Mouse (Mus musculus) lung, postnatal 0 days (tissue): ENCODE measurements at regions not wholly inside any gene's neighbourhood (a gene's known extent, or its start where the extent isn't known, plus 50 kb on each side); places are given as distances from the start of the nearest gene placed in this dataset.

Source experiments
- ATAC-seq: fragments of 200-750 bp; cut with Nextera tagmentation; 2 replicates; pipeline ENCODE4 v1.8.0; 2017; ENCODE audit warnings: moderate library complexity
- DNase-seq: peaks from one replicate; pipeline ENCODE4 v3.0.0-alpha.2; 2016; ENCODE audit warnings: low spot score
- H3K27ac ChIP-seq: fragments of 300-500 bp; sonication (generic); 2 replicates; pipeline ENCODE4 v1.5.1; 2014; ENCODE audit warnings: antibody characterized with exemption, mild to moderate bottlenecking, low read length, mixed read lengths
- H3K27me3 ChIP-seq: fragments of 300-500 bp; sonication (generic); replicated peaks from 2 replicates; pipeline ENCODE4 v1.6.1; 2014; ENCODE audit warnings: low read length, mixed read lengths; ENCODE audit not compliant: insufficient read depth
- H3K36me3 ChIP-seq: fragments of 300-500 bp; sonication (generic); 2 replicates; pipeline ENCODE4 v1.6.1; 2014; ENCODE audit warnings: low read length, mixed read lengths; ENCODE audit not compliant: insufficient read depth
- H3K4me1 ChIP-seq: fragments of 300-500 bp; sonication (generic); 2 replicates; pipeline ENCODE4 v1.6.1; 2014; ENCODE audit warnings: antibody characterized with exemption, low read depth, low read length, mixed read lengths; ENCODE audit not compliant: insufficient read depth
- H3K4me2 ChIP-seq: fragments of 300-500 bp; sonication (generic); replicated peaks from 2 replicates; pipeline ENCODE4 v1.6.1; 2014; ENCODE audit warnings: low read depth, mild to moderate bottlenecking, low read length, moderate library complexity, mixed read lengths
- H3K4me3 ChIP-seq: fragments of 300-500 bp; sonication (generic); 2 replicates; pipeline ENCODE4 v1.5.1; 2014; ENCODE audit warnings: low read depth, low read length
- H3K9ac ChIP-seq: fragments of 300-500 bp; sonication (generic); replicated peaks from 2 replicates; pipeline ENCODE4 v1.6.1; 2014; ENCODE audit warnings: low read depth, mild to moderate bottlenecking
- H3K9me3 ChIP-seq: fragments of 300-500 bp; sonication (generic); 2 replicates; pipeline ENCODE4 v1.6.1; 2016; ENCODE audit warnings: low read length, mixed read lengths
- CTCF ChIP-seq: IDR thresholded peaks from 2 replicates; pipeline ENCODE4 v1.5.1; 2016; ENCODE audit warnings: antibody characterized with exemption, mild to moderate bottlenecking
- EP300 ChIP-seq: IDR thresholded peaks from 2 replicates; pipeline ENCODE4 v1.6.1; 2016; ENCODE audit warnings: antibody characterized with exemption, mild to moderate bottlenecking, control low read depth
- whole genome bisulfite sequencing: fragments of 180-500 bp; shearing (Covaris S2); extraction: QIAGEN DNeasy Blood & Tissue Kit; methylation state at CpG from one replicate; pipeline ENCODE4 v1.1.7; 2014; 5-methylcytosine and 5-hydroxymethylcytosine counted together

DNA sequence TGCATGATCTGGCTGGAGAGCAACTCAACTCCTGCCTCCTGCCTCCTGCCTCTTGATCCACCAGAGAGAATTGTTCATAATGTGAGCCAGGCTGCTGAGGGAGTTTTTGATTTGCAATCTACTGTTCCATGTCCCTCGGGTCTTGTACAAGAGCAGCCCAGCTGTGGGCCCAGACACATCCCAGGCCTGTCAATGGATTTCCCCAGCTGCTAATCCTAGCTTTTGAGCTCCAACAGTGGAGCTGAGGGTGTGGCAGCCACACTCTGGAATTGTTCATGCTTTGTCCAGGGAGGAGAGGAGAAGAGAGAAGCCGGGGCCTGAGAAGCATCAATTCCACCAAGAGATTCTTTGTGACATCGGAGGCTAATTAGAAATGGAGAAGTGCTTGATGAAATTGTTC, 587.9 kb upstream of the Clint1 start:
- WGBS, result 77% methylated on average over 3 of the region's 3 CpGs
- no peaks in the 10 kb centered on the region; the same call in 1 of the 2 replicates for H3K4me1 ChIP-seq
- DNase-seq (no peak), ATAC-seq (no peak)
- TF ChIP-seq EP300 (no peak), CTCF (no peak)
- H3K9me3 ChIP-seq, result no peaks in the 10 kb centered on the region
- no peak overlapping the region for H3K4me2 ChIP-seq
- no peak overlapping the region for H3K27ac ChIP-seq
- no peak overlapping the region for H3K4me3 ChIP-seq
- H3K9ac ChIP-seq, result no peak overlapping the region
- H3K36me3 ChIP-seq, result no peaks in the 10 kb centered on the region
- no peaks in the 10 kb centered on the region for H3K27me3 ChIP-seq

DNA sequence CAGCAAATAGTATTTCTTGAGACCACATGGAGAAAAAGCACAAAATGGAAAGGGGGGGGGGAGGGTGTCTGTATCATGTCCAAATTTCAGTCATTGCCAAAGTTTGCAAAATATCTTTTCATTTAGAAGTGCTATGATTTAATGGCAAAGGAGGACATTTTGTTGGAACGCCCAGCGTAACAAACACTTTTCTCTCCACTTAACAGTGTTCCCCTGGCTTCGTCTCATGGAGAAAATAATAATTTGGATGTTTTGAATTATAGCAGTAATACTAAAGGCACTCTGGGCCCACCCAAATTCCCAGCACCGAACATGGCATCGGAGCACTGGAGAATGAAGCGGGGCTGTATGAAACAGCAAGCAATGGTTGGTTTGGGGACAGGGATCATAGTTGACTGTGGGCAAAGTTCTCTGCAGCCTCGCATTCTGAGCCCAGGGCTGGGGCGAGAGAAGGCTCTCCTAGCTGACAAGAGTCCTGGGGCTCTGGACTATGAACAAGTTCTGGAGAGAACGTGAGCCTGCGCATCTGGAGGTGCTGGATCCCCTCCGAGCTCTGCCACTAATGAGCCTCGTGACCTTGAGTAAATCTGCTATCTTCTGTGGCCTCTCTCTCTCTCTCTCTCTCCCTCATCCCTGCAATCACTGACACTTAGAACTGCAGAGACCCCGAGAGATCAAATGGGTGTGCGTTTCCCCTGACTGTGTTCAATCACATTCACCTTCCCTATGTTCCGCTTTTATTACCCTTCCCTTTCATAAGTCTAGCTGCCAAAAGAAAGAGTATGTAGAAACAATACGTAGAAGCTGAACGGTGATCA, 586.5 kb upstream of the Clint1 start:
- H3K4me1 ChIP-seq, result no peaks in the 10 kb centered on the region; the same call in 1 of the 2 replicates
- no peaks in the 10 kb centered on the region for H3K9me3 ChIP-seq
- H3K27me3 ChIP-seq, result no peaks in the 10 kb centered on the region
- no peaks in the 10 kb centered on the region for H3K36me3 ChIP-seq
- WGBS, result 63% methylated on average over 17 of the region's 17 CpGs
- DNase-seq, result peak; percentile 55
- H3K4me3 ChIP-seq, result no peak overlapping the region
- no peak overlapping the region; the same call in 1 of the 2 replicates for H3K27ac ChIP-seq
- no peak for TF ChIP-seq EP300
- TF ChIP-seq CTCF, result no peak
- ATAC-seq, result no peak; the same call in 1 of the 2 replicates
- H3K9ac ChIP-seq, result no peak overlapping the region
- H3K4me2 ChIP-seq, result peak overlapping the region; percentile 25

DNA sequence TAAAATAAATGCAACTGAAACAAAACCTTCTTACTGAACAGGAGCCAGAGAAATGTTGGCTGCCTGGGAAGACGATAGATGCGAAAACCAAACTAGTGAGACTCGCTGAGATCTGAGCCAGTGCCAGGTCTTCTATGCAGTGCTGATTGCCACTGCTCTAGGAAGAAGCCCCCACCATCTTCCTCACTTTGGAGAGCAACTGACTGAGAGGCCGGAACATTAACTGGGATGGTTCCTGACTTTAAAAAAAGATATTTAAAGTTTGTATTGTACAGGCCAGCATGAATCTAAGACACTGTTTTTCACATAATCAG, 585.9 kb upstream of the Clint1 start:
- Histone ChIP-seq H3K4me1 (no peaks in the 10 kb centered on the region; the same call in 1 of the 2 replicates), H3K9me3 (no peaks in the 10 kb centered on the region), H3K27me3 (no peaks in the 10 kb centered on the region), H3K4me2 (peak overlapping the region; percentile 25), H3K9ac (no peak overlapping the region), H3K27ac (no peak overlapping the region; the same call in 1 of the 2 replicates), H3K4me3 (no peak overlapping the region), H3K36me3 (no peaks in the 10 kb centered on the region)
- ATAC-seq (no peak), DNase-seq (peak; percentile 34)
- TF ChIP-seq EP300 (no peak), CTCF (no peak)
- WGBS, result 69% methylated on average over 4 of the region's 4 CpGs

DNA sequence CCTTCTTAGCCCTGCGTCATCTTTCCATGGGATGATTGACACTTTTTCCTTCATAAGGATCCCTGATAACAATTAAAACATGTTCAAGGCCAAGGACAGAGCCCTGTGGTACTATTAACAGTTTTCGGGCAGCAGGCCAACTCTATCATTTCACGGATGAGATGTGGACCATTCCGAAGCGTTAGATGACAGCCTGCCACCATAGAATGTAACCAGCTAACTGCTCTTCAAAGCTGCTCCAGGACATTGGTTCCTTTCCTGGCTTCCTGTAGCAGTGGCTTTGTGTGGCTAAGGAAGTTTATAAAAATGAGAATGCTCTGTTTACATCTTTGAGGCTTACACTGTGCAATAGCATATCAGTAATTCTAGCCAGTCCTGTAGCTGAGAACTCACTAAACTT, 582.6 kb upstream of the Clint1 start:
- DNase-seq, result peak; percentile 39
- Histone ChIP-seq H3K4me1 (no peaks in the 10 kb centered on the region; the same call in 1 of the 2 replicates), H3K27ac (no peak overlapping the region), H3K9me3 (no peaks in the 10 kb centered on the region), H3K4me2 (no peak overlapping the region), H3K9ac (no peak overlapping the region), H3K4me3 (no peak overlapping the region), H3K36me3 (no peaks in the 10 kb centered on the region), H3K27me3 (no peaks in the 10 kb centered on the region)
- WGBS, result 33% methylated on average over 5 of the region's 5 CpGs
- peak; percentile 71 for ATAC-seq
- TF ChIP-seq CTCF, result no peak
- 0 out of 2 replicates have a peak, but pooled peaks have one; percentile 33 for TF ChIP-seq EP300

DNA sequence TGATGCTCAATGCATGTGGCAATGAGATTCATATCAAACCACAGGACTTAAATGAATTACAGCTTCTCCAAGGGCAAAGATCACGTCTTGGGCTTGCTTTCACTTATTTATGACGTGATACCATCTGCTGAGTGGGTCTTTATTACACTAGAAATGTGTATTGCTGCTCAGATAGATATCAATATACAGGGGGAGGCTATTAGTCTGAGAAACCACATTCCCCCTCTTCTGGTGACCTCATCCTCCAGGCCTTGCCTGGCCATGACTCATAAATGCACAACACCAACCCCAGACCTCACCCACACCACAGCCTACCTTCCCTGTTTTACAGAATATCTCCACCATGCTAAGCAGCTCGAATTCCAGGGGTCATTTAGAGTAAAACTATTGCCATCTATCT, 580.6 kb upstream of the Clint1 start:
- no peaks in the 10 kb centered on the region for H3K4me1 ChIP-seq
- no peak overlapping the region for H3K9ac ChIP-seq
- H3K9me3 ChIP-seq, result no peaks in the 10 kb centered on the region
- TF ChIP-seq EP300, result no peak
- no peak for TF ChIP-seq CTCF
- H3K36me3 ChIP-seq, result no peaks in the 10 kb centered on the region
- ATAC-seq (no peak), DNase-seq (no peak)
- H3K4me2 ChIP-seq, result no peak overlapping the region
- WGBS, result 51% methylated on average over 3 of the region's 3 CpGs
- no peaks in the 10 kb centered on the region for H3K27me3 ChIP-seq
- no peak overlapping the region for H3K4me3 ChIP-seq
- H3K27ac ChIP-seq, result no peak overlapping the region

DNA sequence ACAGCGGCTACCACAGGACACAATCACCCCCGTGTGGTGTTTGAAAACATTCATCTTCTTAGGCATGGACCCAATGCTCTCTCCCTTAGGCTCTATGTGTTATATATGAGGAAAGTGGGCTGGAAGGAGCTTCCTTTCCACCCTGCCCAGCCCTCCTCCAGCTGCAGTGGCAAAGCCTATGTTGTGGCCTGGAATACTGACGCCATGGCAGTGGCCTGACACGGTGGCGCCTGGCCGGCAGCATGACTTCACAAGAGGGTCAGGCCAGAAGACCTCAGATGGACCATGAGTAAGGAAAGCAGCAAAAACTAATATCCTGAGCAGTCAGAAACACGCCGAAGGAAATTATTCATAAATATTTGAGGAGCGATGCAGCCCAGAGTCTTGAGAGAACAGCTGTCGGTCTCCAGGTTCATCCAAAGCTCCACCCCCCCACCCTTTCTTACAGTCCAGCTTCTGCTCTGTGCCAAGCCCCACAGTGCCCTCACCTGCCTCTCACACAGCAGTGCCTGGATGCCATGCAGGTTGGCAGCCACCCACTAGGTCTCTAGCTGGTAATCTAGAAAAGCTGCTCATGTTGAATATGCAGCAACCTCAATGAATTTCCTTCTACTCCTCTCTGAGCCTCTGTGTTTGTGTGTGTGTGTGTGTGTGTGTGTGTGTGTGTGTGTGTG, 577.3 kb upstream of the Clint1 start:
- no peaks in the 10 kb centered on the region for H3K27me3 ChIP-seq
- TF ChIP-seq EP300 (no peak), CTCF (no peak)
- no peak for DNase-seq
- H3K4me3 ChIP-seq, result no peak overlapping the region
- H3K4me1 ChIP-seq, result no peaks in the 10 kb centered on the region
- H3K4me2 ChIP-seq, result no peak overlapping the region
- ATAC-seq, result no peak
- no peaks in the 10 kb centered on the region for H3K36me3 ChIP-seq
- H3K9ac ChIP-seq, result no peak overlapping the region
- 58% methylated on average over 10 of the region's 10 CpGs for WGBS
- H3K27ac ChIP-seq, result no peak overlapping the region
- no peaks in the 10 kb centered on the region for H3K9me3 ChIP-seq
